Mouse (Mus musculus): Measurements from ENCODE around the gene Ppp1r13l.

Gene Ppp1r13l

GRCm38 (mm10) chr7:19359299-19359891 is at the start of gene Ppp1r13l, which contains the start of gene Cd3eap:
TSS of gene Ppp1r13l (plus strand) at chr7:19359749.
TSS of gene Cd3eap (minus strand) at chr7:19359483.
- DNase-seq = peak; percentile 87

GRCm38 (mm10) chr7:19309884-19310641 is 49.5 kb upstream of the Ppp1r13l start, which contains the start of gene Fosb:
TSS of gene Fosb (minus strand) at chr7:19310051.
- DNase-seq = peak; percentile 96

- no peak for DNase-seq
Observed at GRCm38 (mm10) chr7:19311991-19312390, 47.6 kb upstream of the Ppp1r13l start.

GRCm38 (mm10) chr7:19314033-19314432 is 45.5 kb upstream of the Ppp1r13l start:
- no peak for DNase-seq

- DNase-seq = no peak
Observed at GRCm38 (mm10) chr7:19316451-19317161, 42.9 kb upstream of the Ppp1r13l start.

- no peak for DNase-seq
Observed at GRCm38 (mm10) chr7:19318201-19318600, 41.3 kb upstream of the Ppp1r13l start.

- DNase-seq = no peak
Observed at GRCm38 (mm10) chr7:19318676-19319075, 40.9 kb upstream of the Ppp1r13l start.

- DNase-seq = no peak
Observed at GRCm38 (mm10) chr7:19319458-19319857, 40.1 kb upstream of the Ppp1r13l start.

- DNase-seq = peak; percentile 90
Observed at GRCm38 (mm10) chr7:19319906-19320305, 39.6 kb upstream of the Ppp1r13l start.

GRCm38 (mm10) chr7:19320637-19321036 is 38.9 kb upstream of the Ppp1r13l start:
- no peak for DNase-seq

- no peak for DNase-seq
Observed at GRCm38 (mm10) chr7:19321464-19321863, 38.1 kb upstream of the Ppp1r13l start.

GRCm38 (mm10) chr7:19322489-19322888 is 37.1 kb upstream of the Ppp1r13l start:
- DNase-seq = no peak

- no peak for DNase-seq
Observed at GRCm38 (mm10) chr7:19324221-19324620, 35.3 kb upstream of the Ppp1r13l start.

- no peak for DNase-seq
Observed at GRCm38 (mm10) chr7:19325262-19326199, 34.0 kb upstream of the Ppp1r13l start.

- no peak for DNase-seq
Observed at GRCm38 (mm10) chr7:19326359-19326758, 33.2 kb upstream of the Ppp1r13l start.

- DNase-seq = peak; percentile 75
Observed at GRCm38 (mm10) chr7:19327128-19327527, 32.4 kb upstream of the Ppp1r13l start.

GRCm38 (mm10) chr7:19327782-19328181 is 31.8 kb upstream of the Ppp1r13l start:
- DNase-seq = no peak

GRCm38 (mm10) chr7:19328425-19328824 is 31.1 kb upstream of the Ppp1r13l start:
- no peak for DNase-seq

- DNase-seq = no peak
Observed at GRCm38 (mm10) chr7:19331910-19332309, 27.6 kb upstream of the Ppp1r13l start.

GRCm38 (mm10) chr7:19332709-19333352 is 26.7 kb upstream of the Ppp1r13l start:
- DNase-seq = peak; percentile 72

- DNase-seq = no peak
Observed at GRCm38 (mm10) chr7:19335583-19335982, 24.0 kb upstream of the Ppp1r13l start.

GRCm38 (mm10) chr7:19337122-19337521 is 22.4 kb upstream of the Ppp1r13l start:
- DNase-seq = no peak
